ENCODE assay signal across 7 mouse cellular contexts in the genomic region with DNA sequence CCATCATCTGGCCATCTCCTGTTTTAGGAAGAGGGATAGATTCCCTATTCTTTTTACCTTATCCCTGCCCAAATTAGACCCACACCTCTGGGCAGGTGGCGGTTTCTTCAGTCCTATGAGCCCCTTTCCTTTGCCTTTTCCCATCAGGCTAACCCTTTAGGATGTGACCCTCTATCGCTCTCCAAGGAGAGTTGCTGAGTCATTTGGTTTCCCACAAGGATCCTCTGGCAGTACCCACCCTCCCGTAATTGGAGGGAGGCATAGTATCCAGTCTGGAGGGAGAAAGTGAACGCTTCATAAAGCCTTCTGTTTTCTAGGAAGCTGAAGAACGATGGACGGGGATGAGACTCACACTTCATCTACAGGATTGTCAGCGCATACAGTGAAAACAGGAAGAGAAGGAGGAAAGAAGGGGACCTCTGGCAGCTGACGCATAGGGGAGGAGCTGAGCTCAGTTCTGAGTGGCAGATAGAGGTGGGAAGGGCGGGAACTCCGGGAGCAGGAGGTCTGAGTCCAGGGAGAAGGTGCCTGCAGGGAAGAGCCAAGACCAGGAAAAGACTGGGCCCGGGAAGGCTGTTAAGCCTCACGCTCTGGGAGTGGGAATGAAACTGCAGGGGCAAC.
DNase-seq lines count a peak whose midpoint lies in the region; ATAC-seq and TF ChIP-seq lines count a peak whose summit lies in the region.

No protein-coding gene starts in this region.

- no peak for ATAC-seq in neural tube, embryonic 13.5 days (ENCODE audit: low read depth)
- no peak for ATAC-seq in limb, embryonic 14.5 days (ENCODE audit: low FRiP score, low read depth)

- 0 out of 2 replicates have a peak overlapping the region, but pooled peaks have one; percentile 4 for H3K4me2 ChIP-seq in neural tube, embryonic 13.5 days
- peak overlapping the region; percentile 25; the same call in 1 of the 2 replicates for H3K4me2 ChIP-seq in limb, embryonic 14.5 days (replicated peaks; ENCODE audit: low read depth, low read length, severe bottlenecking)

- H3K9ac ChIP-seq in neural tube, embryonic 13.5 days = no peak overlapping the region
- no peak overlapping the region for H3K9ac ChIP-seq in limb, embryonic 14.5 days (ENCODE audit: low read depth, low read length, severe bottlenecking)

- H3K27me3 ChIP-seq in neural tube, embryonic 13.5 days = no peaks in the 10 kb centered on the region
- no peaks in the 10 kb centered on the region for H3K27me3 ChIP-seq in limb, embryonic 14.5 days (ENCODE audit: control insufficient read depth, insufficient read depth, low read length)

- H3K4me3 ChIP-seq in neural tube, embryonic 13.5 days = no peak overlapping the region
- no peak overlapping the region for H3K4me3 ChIP-seq in limb, embryonic 14.5 days (replicated peaks; ENCODE audit: low read length)

- H3K4me1 ChIP-seq in neural tube, embryonic 13.5 days (replicated peaks) = no peaks in the 10 kb centered on the region; the same call in 1 of the 2 replicates
- H3K4me1 ChIP-seq in limb, embryonic 14.5 days (ENCODE audit: control insufficient read depth, insufficient read depth, low read length) = 0 out of 2 replicates have a peak, but pooled peaks cover 2% of the 10 kb centered on the region

- DNase-seq in neural tube, embryonic 10.5 days (ENCODE audit: extremely low spot score, low spot score) = no peak
- peak; percentile 7 to 23 for DNase-seq in heart, postnatal 10 days
- no peak for DNase-seq in limb, embryonic 14.5 days (ENCODE audit: low spot score)
- no peak for DNase-seq in layer of hippocampus, adult 8-10 months (ENCODE audit: low spot score in 2 of 2)
- DNase-seq in right cerebral cortex, postnatal 14 days = no peak
- no peak for DNase-seq in urinary bladder, adult 18-20 months (ENCODE audit: low spot score in 2 of 2)

- H3K27ac ChIP-seq in neural tube, embryonic 13.5 days (replicated peaks) = no peak overlapping the region
- no peak overlapping the region for H3K27ac ChIP-seq in limb, embryonic 14.5 days (replicated peaks; ENCODE audit: low read depth, low read length)

- 25% methylated on average over 12 of the region's 12 CpGs for WGBS in neural tube, embryonic 13.5 days
- 17% methylated on average over 12 of the region's 12 CpGs for WGBS in limb, embryonic 14.5 days

- no peaks in the 10 kb centered on the region for H3K36me3 ChIP-seq in neural tube, embryonic 13.5 days
- H3K36me3 ChIP-seq in limb, embryonic 14.5 days (ENCODE audit: control insufficient read depth, insufficient read depth, low read length) = no peaks in the 10 kb centered on the region

- TF ChIP-seq POLR2A in limb, embryonic 14.5 days (IDR thresholded peaks at IDR 0.05; ENCODE audit: borderline replicate concordance, extremely low read depth, insufficient read depth, insufficient read length) = no peak

- intact Hi-C loops in heart, postnatal 10 days (cut with DNase I) = no loop called here

- no peaks in the 10 kb centered on the region; the same call in 1 of the 2 replicates for H3K9me3 ChIP-seq in neural tube, embryonic 13.5 days
- no peaks in the 10 kb centered on the region for H3K9me3 ChIP-seq in limb, embryonic 14.5 days (ENCODE audit: control insufficient read depth, low read length)

Comparison
In these comparisons a context has a peak if more than half of its experiments do, and no peak if none do; other contexts are left out.
1. DNase-seq: peak in heart, postnatal 10 days (2 of 2); none in neural tube, embryonic 10.5 days (single experiment), limb, embryonic 14.5 days (single experiment), layer of hippocampus, adult 8-10 months (0 of 2), right cerebral cortex, postnatal 14 days (single experiment) and urinary bladder, adult 18-20 months (0 of 2).